Mouse (Mus musculus): ENCODE measurements around the gene Slc2a4. TPM values are rescaled to one million over a fixed set of nuclear protein-coding genes. Genes with fewer than 3 reads are reported as not detected.

Gene Slc2a4
- polyA plus RNA-seq, 1 experiment from 2014 or later = 2.2 TPM

DNA sequence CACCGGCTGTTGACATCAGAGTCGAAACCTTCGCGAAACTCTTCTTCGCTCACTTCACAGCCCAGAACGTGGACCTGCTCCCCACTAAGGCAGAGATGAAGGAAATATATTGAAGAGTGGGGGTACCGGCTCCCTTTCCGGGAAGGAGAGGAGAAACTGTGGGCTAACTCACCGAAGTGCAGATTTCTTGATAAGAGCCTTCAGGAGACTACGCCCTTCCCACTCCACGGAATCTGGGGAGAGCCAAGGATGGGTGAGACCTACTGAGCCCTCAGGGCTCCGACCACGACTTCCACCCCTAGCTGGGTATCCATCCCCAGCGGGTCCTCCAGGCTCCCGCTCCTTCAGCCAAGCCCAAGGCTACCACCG, 31.8 kb upstream of the Slc2a4 start:
- Histone ChIP-seq H3K4me2 (replicated peaks) (peak overlapping the region; percentile 72), H3K27me3 (ENCODE audit: control insufficient read depth, insufficient read depth, low read length) (no peaks in the 10 kb centered on the region), H3K4me1 (replicated peaks; ENCODE audit: control insufficient read depth, insufficient read depth, low read length) (peaks cover 27% of the 10 kb centered on the region), H3K27ac (peak overlapping the region; percentile 100), H3K9me3 (ENCODE audit: control insufficient read depth, low read length) (no peaks in the 10 kb centered on the region), H3K9ac (peak overlapping the region; percentile 78), H3K36me3 (replicated peaks; ENCODE audit: control insufficient read depth, insufficient read depth) (peaks cover 39% of the 10 kb centered on the region), H3K4me3 (replicated peaks; ENCODE audit: low read length) (peak overlapping the region; percentile 100)
- 3% methylated on average over 16 of the region's 16 CpGs for WGBS
- DNase-seq (ENCODE audit: low spot score) (no peak), ATAC-seq (ENCODE audit: low FRiP score) (no peak)

- H3K9ac ChIP-seq = no peak overlapping the region
- H3K4me3 ChIP-seq (replicated peaks; ENCODE audit: low read length) = no peak overlapping the region
- WGBS = 92% methylated on average over 4 of the region's 4 CpGs
- H3K27ac ChIP-seq = no peak overlapping the region
- peaks cover 10% of the 10 kb centered on the region for H3K4me1 ChIP-seq (replicated peaks; ENCODE audit: control insufficient read depth, insufficient read depth, low read length)
- ATAC-seq (ENCODE audit: low FRiP score) (no peak), DNase-seq (ENCODE audit: low spot score) (no peak)
- H3K36me3 ChIP-seq (replicated peaks; ENCODE audit: control insufficient read depth, insufficient read depth) = peaks cover 61% of the 10 kb centered on the region
- no peaks in the 10 kb centered on the region for H3K9me3 ChIP-seq (ENCODE audit: control insufficient read depth, low read length)
- no peak overlapping the region for H3K4me2 ChIP-seq (replicated peaks)
- no peaks in the 10 kb centered on the region for H3K27me3 ChIP-seq (ENCODE audit: control insufficient read depth, insufficient read depth, low read length)
These were observed 28.3 kb upstream of the Slc2a4 start for GRCm38 (mm10) chr11:69976271-69976670.

GRCm38 (mm10) chr11:69974907-69975306, 26.9 kb upstream of the Slc2a4 start:
- peaks cover 71% of the 10 kb centered on the region for H3K36me3 ChIP-seq (replicated peaks; ENCODE audit: control insufficient read depth, insufficient read depth)
- no peaks in the 10 kb centered on the region for H3K9me3 ChIP-seq (ENCODE audit: control insufficient read depth, low read length)
- H3K4me2 ChIP-seq (replicated peaks) = no peak overlapping the region
- no peak overlapping the region for H3K4me3 ChIP-seq (replicated peaks; ENCODE audit: low read length)
- 98% methylated on average over 2 of the region's 2 CpGs for WGBS
- ATAC-seq (ENCODE audit: low FRiP score) = no peak
- no peak for DNase-seq (ENCODE audit: low spot score)
- H3K9ac ChIP-seq = no peak overlapping the region
- peaks cover 10% of the 10 kb centered on the region for H3K4me1 ChIP-seq (replicated peaks; ENCODE audit: control insufficient read depth, insufficient read depth, low read length)
- H3K27ac ChIP-seq = no peak overlapping the region
- H3K27me3 ChIP-seq (ENCODE audit: control insufficient read depth, insufficient read depth, low read length) = no peaks in the 10 kb centered on the region

DNA sequence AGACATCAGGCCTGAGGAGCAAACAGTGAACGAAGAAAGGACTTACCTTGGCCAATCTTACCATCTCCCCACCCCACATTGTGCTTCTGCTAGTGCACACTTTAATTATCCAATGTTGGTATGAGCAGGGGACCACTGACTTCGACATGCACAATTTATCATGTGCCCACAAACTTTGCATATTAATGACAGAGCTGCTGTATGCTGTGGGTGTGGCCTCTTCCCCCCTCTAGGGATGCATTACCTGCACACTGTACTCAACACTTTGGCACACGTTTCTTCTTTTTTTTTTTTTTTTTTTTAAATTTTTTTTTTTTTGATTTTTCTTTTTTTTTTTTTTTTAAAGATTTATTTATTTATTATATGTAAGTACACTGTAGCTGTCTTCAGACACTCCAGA, 22.8 kb upstream of the Slc2a4 start:
- DNase-seq (ENCODE audit: low spot score) (no peak), ATAC-seq (ENCODE audit: low FRiP score) (no peak)
- Histone ChIP-seq H3K36me3 (replicated peaks; ENCODE audit: control insufficient read depth, insufficient read depth) (peaks cover 74% of the 10 kb centered on the region), H3K4me1 (replicated peaks; ENCODE audit: control insufficient read depth, insufficient read depth, low read length) (0 out of 2 replicates have a peak, but pooled peaks cover 5% of the 10 kb centered on the region), H3K27ac (no peak overlapping the region), H3K9ac (no peak overlapping the region), H3K27me3 (ENCODE audit: control insufficient read depth, insufficient read depth, low read length) (peaks cover 30% of the 10 kb centered on the region), H3K4me2 (replicated peaks) (no peak overlapping the region), H3K9me3 (ENCODE audit: control insufficient read depth, low read length) (no peaks in the 10 kb centered on the region), H3K4me3 (replicated peaks; ENCODE audit: low read length) (no peak overlapping the region)
- WGBS = 82% methylated on average over 3 of the region's 3 CpGs

GRCm38 (mm10) chr11:69970222-69970621, 22.2 kb upstream of the Slc2a4 start:
- no peak overlapping the region for H3K27ac ChIP-seq
- WGBS = 90% methylated on average over 6 of the region's 6 CpGs
- ATAC-seq (ENCODE audit: low FRiP score) (no peak), DNase-seq (ENCODE audit: low spot score) (no peak)
- no peak overlapping the region for H3K9ac ChIP-seq
- peaks cover 36% of the 10 kb centered on the region for H3K27me3 ChIP-seq (ENCODE audit: control insufficient read depth, insufficient read depth, low read length)
- H3K4me3 ChIP-seq (replicated peaks; ENCODE audit: low read length) = no peak overlapping the region
- no peaks in the 10 kb centered on the region for H3K9me3 ChIP-seq (ENCODE audit: control insufficient read depth, low read length)
- peaks cover 70% of the 10 kb centered on the region for H3K36me3 ChIP-seq (replicated peaks; ENCODE audit: control insufficient read depth, insufficient read depth)
- H3K4me2 ChIP-seq (replicated peaks) = no peak overlapping the region
- H3K4me1 ChIP-seq (replicated peaks; ENCODE audit: control insufficient read depth, insufficient read depth, low read length) = 0 out of 2 replicates have a peak, but pooled peaks cover 7% of the 10 kb centered on the region

DNA sequence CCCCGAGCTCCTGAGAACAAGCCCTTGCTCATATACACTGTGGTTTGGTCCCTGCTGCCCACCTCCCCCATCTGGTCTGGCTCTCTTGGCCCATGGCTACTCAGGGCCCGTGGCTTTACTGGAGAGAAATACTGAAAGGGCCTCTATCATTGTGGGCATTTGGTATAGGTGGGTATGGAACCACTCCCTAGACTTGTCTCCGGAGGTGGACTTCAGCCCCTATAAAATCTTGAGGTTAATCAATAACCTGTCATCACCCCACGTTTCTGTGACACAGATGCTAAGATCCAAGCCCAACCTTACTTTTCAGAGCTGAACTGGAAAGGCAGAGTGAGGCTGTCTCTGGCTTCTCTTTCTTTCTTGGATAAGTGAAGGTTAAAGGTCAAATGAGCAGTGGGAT, 20.8 kb upstream of the Slc2a4 start:
- peaks cover 56% of the 10 kb centered on the region for H3K36me3 ChIP-seq (replicated peaks; ENCODE audit: control insufficient read depth, insufficient read depth)
- 0 out of 2 replicates have a peak, but pooled peaks cover 7% of the 10 kb centered on the region for H3K4me1 ChIP-seq (replicated peaks; ENCODE audit: control insufficient read depth, insufficient read depth, low read length)
- H3K4me3 ChIP-seq (replicated peaks; ENCODE audit: low read length) = no peak overlapping the region
- no peak overlapping the region for H3K4me2 ChIP-seq (replicated peaks)
- no peak overlapping the region for H3K9ac ChIP-seq
- peaks cover 50% of the 10 kb centered on the region for H3K27me3 ChIP-seq (ENCODE audit: control insufficient read depth, insufficient read depth, low read length)
- DNase-seq (ENCODE audit: low spot score) = no peak
- no peaks in the 10 kb centered on the region for H3K9me3 ChIP-seq (ENCODE audit: control insufficient read depth, low read length)
- H3K27ac ChIP-seq = no peak overlapping the region
- WGBS = 86% methylated on average over 4 of the region's 4 CpGs
- ATAC-seq (ENCODE audit: low FRiP score) = no peak

GRCm38 (mm10) chr11:69966860-69967517, 19.0 kb upstream of the Slc2a4 start:
- peaks cover 68% of the 10 kb centered on the region for H3K27me3 ChIP-seq (ENCODE audit: control insufficient read depth, insufficient read depth, low read length)
- DNase-seq (ENCODE audit: low spot score) = no peak
- H3K9me3 ChIP-seq (ENCODE audit: control insufficient read depth, low read length) = no peaks in the 10 kb centered on the region
- H3K4me1 ChIP-seq (replicated peaks; ENCODE audit: control insufficient read depth, insufficient read depth, low read length) = 0 out of 2 replicates have a peak, but pooled peaks cover 7% of the 10 kb centered on the region
- 41% methylated on average over 17 of the region's 17 CpGs for WGBS
- peaks cover 38% of the 10 kb centered on the region for H3K36me3 ChIP-seq (replicated peaks; ENCODE audit: control insufficient read depth, insufficient read depth)
- peak overlapping the region; percentile 16 for H3K4me3 ChIP-seq (replicated peaks; ENCODE audit: low read length)
- peak overlapping the region; percentile 44; the same call in 1 of the 2 replicates for H3K9ac ChIP-seq
- peak overlapping the region; percentile 42 for H3K4me2 ChIP-seq (replicated peaks)
- ATAC-seq (ENCODE audit: low FRiP score) = no peak
- no peak overlapping the region for H3K27ac ChIP-seq

DNA sequence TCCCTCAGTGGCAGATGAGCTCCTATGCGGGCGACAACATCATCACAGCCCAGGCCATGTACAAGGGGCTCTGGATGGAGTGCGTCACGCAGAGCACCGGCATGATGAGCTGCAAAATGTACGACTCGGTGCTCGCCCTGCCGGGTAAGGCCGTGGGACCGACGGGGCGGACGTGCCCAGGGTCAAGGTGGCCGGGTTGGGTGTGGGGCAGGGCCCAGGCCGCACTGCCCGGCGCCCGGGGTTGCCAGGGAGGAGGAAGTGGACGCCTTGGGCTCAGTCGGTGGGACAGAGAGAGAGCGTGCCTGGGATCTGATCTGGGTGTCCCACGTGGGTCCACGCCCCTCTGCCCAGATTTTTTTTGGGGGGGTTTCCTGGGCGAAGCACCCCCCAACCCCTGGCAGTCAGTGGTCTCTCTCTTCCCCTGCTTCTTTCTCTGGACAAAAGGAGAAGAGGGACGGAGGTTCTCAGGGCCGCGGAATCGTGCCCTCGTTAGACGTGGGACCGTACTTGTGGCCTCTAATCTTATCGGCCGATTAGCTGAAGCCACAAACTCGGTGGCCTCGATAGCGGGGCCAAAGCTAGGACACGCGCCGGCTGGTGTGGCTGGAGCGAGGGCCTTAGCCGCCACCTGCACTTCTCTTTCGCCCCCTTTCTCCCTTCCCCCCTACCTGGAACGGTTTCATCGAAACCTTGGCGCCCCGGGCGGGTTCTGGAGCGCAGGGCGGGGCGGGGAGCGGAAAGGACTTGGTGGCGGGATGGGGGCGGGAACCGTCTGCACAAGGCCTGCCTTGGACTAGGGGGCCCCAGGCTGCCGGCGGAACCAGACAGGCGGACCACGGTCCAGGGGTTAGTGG, 18.2 kb upstream of the Slc2a4 start:
- WGBS = 3% methylated on average over 59 of the region's 59 CpGs
- Histone ChIP-seq H3K9me3 (ENCODE audit: control insufficient read depth, low read length) (no peaks in the 10 kb centered on the region), H3K27ac (no peak overlapping the region), H3K4me3 (replicated peaks; ENCODE audit: low read length) (peak overlapping the region; percentile 16), H3K4me2 (replicated peaks) (peak overlapping the region; percentile 42), H3K36me3 (replicated peaks; ENCODE audit: control insufficient read depth, insufficient read depth) (peaks cover 30% of the 10 kb centered on the region), H3K27me3 (ENCODE audit: control insufficient read depth, insufficient read depth, low read length) (peaks cover 75% of the 10 kb centered on the region), H3K9ac (peak overlapping the region; percentile 44; the same call in 1 of the 2 replicates), H3K4me1 (replicated peaks; ENCODE audit: control insufficient read depth, insufficient read depth, low read length) (0 out of 2 replicates have a peak, but pooled peaks cover 7% of the 10 kb centered on the region)
- ATAC-seq (ENCODE audit: low FRiP score) (no peak), DNase-seq (ENCODE audit: low spot score) (no peak)

DNA sequence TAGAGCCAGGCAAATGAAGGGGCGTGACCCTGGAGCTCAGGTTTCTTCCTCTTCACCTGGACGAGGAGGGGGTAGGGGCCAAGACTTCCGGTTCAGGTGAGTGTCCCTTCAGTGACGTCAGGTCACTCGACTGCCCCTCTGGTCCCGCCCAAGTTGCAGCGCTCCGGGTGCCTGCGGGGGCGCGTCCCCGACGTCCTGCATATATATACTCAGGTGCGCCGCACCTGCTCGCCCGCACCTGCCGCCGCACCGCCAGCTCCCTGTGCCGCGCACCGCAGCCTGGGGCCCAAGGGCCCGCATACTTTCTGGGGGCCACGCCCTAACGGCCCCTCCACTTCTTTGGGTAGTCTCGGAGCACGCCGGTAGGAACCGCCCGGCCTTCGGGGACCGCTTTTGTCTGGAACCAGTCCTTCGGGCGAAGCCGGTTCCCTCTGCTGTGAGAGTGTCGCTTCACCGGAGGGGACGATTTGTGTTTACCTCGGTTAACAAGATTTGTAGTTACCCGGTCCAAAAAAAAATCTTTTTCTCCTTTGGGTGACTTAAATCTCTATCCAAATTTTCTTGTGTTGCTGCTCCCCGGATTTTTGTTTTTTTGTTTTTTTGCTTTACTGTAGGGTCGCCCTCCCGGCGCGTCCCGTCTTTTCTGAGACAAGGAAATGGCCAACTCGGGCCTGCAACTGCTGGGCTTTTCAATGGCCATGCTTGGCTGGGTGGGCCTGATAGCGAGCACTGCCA, 17.4 kb upstream of the Slc2a4 start:
- no peaks in the 10 kb centered on the region for H3K9me3 ChIP-seq (ENCODE audit: control insufficient read depth, low read length)
- H3K4me1 ChIP-seq (replicated peaks; ENCODE audit: control insufficient read depth, insufficient read depth, low read length) = 0 out of 2 replicates have a peak, but pooled peaks cover 7% of the 10 kb centered on the region
- peaks cover 25% of the 10 kb centered on the region for H3K36me3 ChIP-seq (replicated peaks; ENCODE audit: control insufficient read depth, insufficient read depth)
- 3% methylated on average over 49 of the region's 49 CpGs for WGBS
- peaks cover 78% of the 10 kb centered on the region for H3K27me3 ChIP-seq (ENCODE audit: control insufficient read depth, insufficient read depth, low read length)
- no peak overlapping the region for H3K9ac ChIP-seq
- no peak overlapping the region for H3K27ac ChIP-seq
- no peak overlapping the region for H3K4me2 ChIP-seq (replicated peaks)
- H3K4me3 ChIP-seq (replicated peaks; ENCODE audit: low read length) = no peak overlapping the region; the same call in none of the 2 replicates
- DNase-seq (ENCODE audit: low spot score) = no peak
- no peak for ATAC-seq (ENCODE audit: low FRiP score)

All from hindbrain, embryonic 14.5 days (tissue).